In the genomic region with DNA sequence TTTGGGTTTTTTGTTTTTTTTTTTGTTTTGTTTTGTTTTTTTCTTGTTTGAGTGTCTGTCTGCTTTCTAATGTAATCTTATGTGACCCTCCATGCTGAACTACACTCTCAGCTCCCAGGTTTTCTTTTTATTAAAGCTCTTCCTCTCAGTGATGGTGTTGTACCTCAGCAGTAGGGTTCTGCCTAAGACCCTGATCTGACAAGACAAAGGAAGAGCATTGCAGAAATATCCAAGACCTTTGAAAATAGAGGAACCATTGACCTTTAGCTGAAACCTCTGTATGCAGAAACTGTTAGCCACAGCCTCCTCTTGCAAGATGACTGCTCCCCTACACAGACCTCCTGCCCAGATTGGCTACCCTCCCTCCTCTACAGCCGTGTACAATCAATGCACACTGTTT, we compare ENCODE assay signal across 17 mouse cellular contexts. TPM values are rescaled to one million over a fixed set of nuclear protein-coding genes. Genes with fewer than 3 reads are reported as not detected.
A peak's percentile ranks its signal among the peaks of the same experiment; 100 is the strongest.
ATAC-seq lines count a peak whose summit lies in the region.
"Had no signal": no experiment of that assay in that cellular context is flagged by ENCODE, and none has a peak within 500 bp of the region (broad histone marks: within the 10 kb centered on the region; RNA-seq: fewer than 3 reads in every experiment).

No protein-coding gene starts in this region.

- peak; percentile 59; the same call in 1 of the 2 replicates for ATAC-seq in common myeloid progenitor, adult 5-6 weeks (replicated peaks; ENCODE audit: low read depth, poor library complexity, severe bottlenecking)
- peak; percentile 73 for ATAC-seq in granulocyte monocyte progenitor cell, adult 5-6 weeks (replicated peaks; ENCODE audit: poor library complexity, severe bottlenecking)
- ATAC-seq in hematopoietic stem cell, adult 5-6 weeks (replicated peaks in 1 of 2; ENCODE audit: insufficient read depth in 1 of 2, low FRiP score in 2 of 2, low TSS enrichment in 1 of 2, low read depth in 1 of 2, poor library complexity in 2 of 2, severe bottlenecking in 2 of 2) = peak; percentile 32 to 39; a peak in 2 of 4 replicates
- ATAC-seq in megakaryocyte, adult 5-6 weeks (ENCODE audit: poor library complexity, severe bottlenecking) = peak; percentile 70
- peak; percentile 77 for ATAC-seq in megakaryocyte progenitor cell, adult 5-6 weeks (replicated peaks; ENCODE audit: poor library complexity)

RNA-seq across cellular contexts. Expression of a gene that starts 10.9 kb away (rescaled TPM):
- 0.18 TPM in 1 of 2 replicates, not detected in the other for total RNA-seq in common myeloid progenitor, adult 5-6 weeks (2017)
- not detected in 2 replicates for total RNA-seq in granulocyte monocyte progenitor cell, adult 5-6 weeks (2014; fragmentation: Nextera tagmentation)
- total RNA-seq in granulocyte monocyte progenitor cell, adult 5-6 weeks (2017) = 3.2 and 4.2 TPM in 2 replicates
- total RNA-seq in hematopoietic stem cell, adult 5-6 weeks (2017) = 0.89 and 26.4 TPM in 2 replicates
- 214 and 289 TPM in 2 replicates for total RNA-seq in megakaryocyte, adult 5-6 weeks (2015)
- 277 and 344 TPM in 2 replicates for total RNA-seq in megakaryocyte, adult 5-6 weeks (2017)
- 13.2 and 15.2 TPM in 2 replicates for total RNA-seq in megakaryocyte progenitor cell, adult 5-6 weeks (2015)
- total RNA-seq in megakaryocyte progenitor cell, adult 5-6 weeks (2017) = 10.0 and 21.5 TPM in 2 replicates
- total RNA-seq: adrenal gland, adult 18-20 months; adrenal gland, adult 8-10 months; adrenal gland, postnatal 25 days; adrenal gland, postnatal 36 days; CH12.LX; ES-E14; MEL had no signal

RNA-seq across cellular contexts. Expression of a gene that starts 37.1 kb away (rescaled TPM):
- total RNA-seq in common myeloid progenitor, adult 5-6 weeks (2017) = not detected in 2 replicates
- total RNA-seq in granulocyte monocyte progenitor cell, adult 5-6 weeks (2014; fragmentation: Nextera tagmentation) = not detected in 2 replicates
- not detected in 2 replicates for total RNA-seq in granulocyte monocyte progenitor cell, adult 5-6 weeks (2017)
- not detected in 2 replicates for total RNA-seq in hematopoietic stem cell, adult 5-6 weeks (2017)
- total RNA-seq in megakaryocyte, adult 5-6 weeks (2015) = 1.1 TPM in 1 of 2 replicates, not detected in the other
- not detected in 2 replicates for total RNA-seq in megakaryocyte, adult 5-6 weeks (2017)
- total RNA-seq in megakaryocyte progenitor cell, adult 5-6 weeks (2015) = not detected in 2 replicates
- total RNA-seq in megakaryocyte progenitor cell, adult 5-6 weeks (2017) = not detected in 2 replicates
- total RNA-seq: adrenal gland, adult 18-20 months; adrenal gland, adult 2 months; adrenal gland, adult 8-10 months; adrenal gland, postnatal 10 days; adrenal gland, postnatal 14 days; adrenal gland, postnatal 25 days; adrenal gland, postnatal 36 days; adrenal gland, postnatal 4 days; CH12.LX; ES-E14; G1E; MEL had no signal

RNA-seq across cellular contexts. Expression of a gene that starts 39.0 kb away (rescaled TPM):
- total RNA-seq in common myeloid progenitor, adult 5-6 weeks (2017) = 8.5 and 9.1 TPM in 2 replicates
- total RNA-seq in granulocyte monocyte progenitor cell, adult 5-6 weeks (2014; fragmentation: Nextera tagmentation) = 8.1 and 11.5 TPM in 2 replicates
- 3.2 and 5.9 TPM in 2 replicates for total RNA-seq in granulocyte monocyte progenitor cell, adult 5-6 weeks (2017)
- total RNA-seq in hematopoietic stem cell, adult 5-6 weeks (2017) = 7.8 and 17.5 TPM in 2 replicates
- total RNA-seq in megakaryocyte, adult 5-6 weeks (2015) = 28.5 and 30.3 TPM in 2 replicates
- 24.9 and 28.7 TPM in 2 replicates for total RNA-seq in megakaryocyte, adult 5-6 weeks (2017)
- total RNA-seq in megakaryocyte progenitor cell, adult 5-6 weeks (2015) = 6.4 and 7.1 TPM in 2 replicates
- 4.0 and 5.6 TPM in 2 replicates for total RNA-seq in megakaryocyte progenitor cell, adult 5-6 weeks (2017)

Comparison
In these comparisons a context has a peak if more than half of its experiments do, and no peak if none do; other contexts are left out.
1. Peak in every context shown above with its lines: ATAC-seq.